Mouse (Mus musculus): ENCODE results near the gene Snu13. TPM values are rescaled to one million over a fixed set of nuclear protein-coding genes. Genes with fewer than 3 reads are reported as not detected.

Snu13 gene
- 176 and 193 TPM in 2 replicates for polyA plus RNA-seq (2011; ENCODE audit: insufficient read length, low read depth, missing spikeins)

GRCm38 (mm10) chr15:82047080-82047883 is at the start of gene Snu13:
Snu13 (minus strand) TSS chr15:82047598.
- Histone ChIP-seq H3K27ac (ENCODE audit: insufficient read depth, low read length) (0 out of 2 replicates have a peak within 1 kb of the TSS, but pooled peaks have one; percentile 41), H3K4me1 (ENCODE audit: control insufficient read depth, insufficient read depth, low read length) (peaks cover 4% of the 10 kb centered on the region; the same call in 1 of the 2 replicates), H3K4me3 (ENCODE audit: insufficient read depth, low read length) (peak within 1 kb of the TSS; percentile 99)
- TF ChIP-seq CTCF (IDR thresholded peaks at IDR 0.05; ENCODE audit: borderline replicate concordance, insufficient read depth, low read length) (no peak), POLR2A (IDR thresholded peaks at IDR 0.05; ENCODE audit: low read depth, low read length) (peak; percentile 85)

- TF ChIP-seq POLR2A (IDR thresholded peaks at IDR 0.05; ENCODE audit: low read depth, low read length) (no peak), CTCF (IDR thresholded peaks at IDR 0.05; ENCODE audit: borderline replicate concordance, insufficient read depth, low read length) (no peak)
- no peak overlapping the region for H3K4me3 ChIP-seq (ENCODE audit: insufficient read depth, low read length)
These were observed 43.7 kb upstream of the Snu13 start for GRCm38 (mm10) chr15:82091061-82091460.

GRCm38 (mm10) chr15:82087266-82087665 is 39.9 kb upstream of the Snu13 start:
- TF ChIP-seq CTCF (IDR thresholded peaks at IDR 0.05; ENCODE audit: borderline replicate concordance, insufficient read depth, low read length), result no peak
- no peak for TF ChIP-seq POLR2A (IDR thresholded peaks at IDR 0.05; ENCODE audit: low read depth, low read length)
- Histone ChIP-seq H3K4me1 (ENCODE audit: control insufficient read depth, insufficient read depth, low read length) (no peaks in the 10 kb centered on the region), H3K27ac (ENCODE audit: insufficient read depth, low read length) (no peak overlapping the region), H3K4me3 (ENCODE audit: insufficient read depth, low read length) (no peak overlapping the region)

More at GRCm38 (mm10) chr15:82091061-82091460, 43.7 kb upstream of the Snu13 start:
- no peak overlapping the region for H3K27ac ChIP-seq (ENCODE audit: insufficient read depth, low read length)
- H3K4me1 ChIP-seq (ENCODE audit: control insufficient read depth, insufficient read depth, low read length), result no peaks in the 10 kb centered on the region

GRCm38 (mm10) chr15:82086131-82086530 is 38.7 kb upstream of the Snu13 start:
- no peak overlapping the region for H3K4me3 ChIP-seq (ENCODE audit: insufficient read depth, low read length)

GRCm38 (mm10) chr15:82085606-82086005 is 38.2 kb upstream of the Snu13 start:
- Histone ChIP-seq H3K27ac (ENCODE audit: insufficient read depth, low read length) (no peak overlapping the region), H3K4me3 (ENCODE audit: insufficient read depth, low read length) (no peak overlapping the region), H3K4me1 (ENCODE audit: control insufficient read depth, insufficient read depth, low read length) (no peaks in the 10 kb centered on the region)
- no peak for TF ChIP-seq POLR2A (IDR thresholded peaks at IDR 0.05; ENCODE audit: low read depth, low read length)
- no peak for TF ChIP-seq CTCF (IDR thresholded peaks at IDR 0.05; ENCODE audit: borderline replicate concordance, insufficient read depth, low read length)

More at GRCm38 (mm10) chr15:82086131-82086530, 38.7 kb upstream of the Snu13 start:
- no peak overlapping the region for H3K27ac ChIP-seq (ENCODE audit: insufficient read depth, low read length)
- no peaks in the 10 kb centered on the region for H3K4me1 ChIP-seq (ENCODE audit: control insufficient read depth, insufficient read depth, low read length)
- TF ChIP-seq POLR2A (IDR thresholded peaks at IDR 0.05; ENCODE audit: low read depth, low read length) (no peak), CTCF (IDR thresholded peaks at IDR 0.05; ENCODE audit: borderline replicate concordance, insufficient read depth, low read length) (no peak)

GRCm38 (mm10) chr15:82081161-82081560 is 33.8 kb upstream of the Snu13 start:
- no peak overlapping the region for H3K4me3 ChIP-seq (ENCODE audit: insufficient read depth, low read length)
- no peak overlapping the region for H3K27ac ChIP-seq (ENCODE audit: insufficient read depth, low read length)
- no peaks in the 10 kb centered on the region for H3K4me1 ChIP-seq (ENCODE audit: control insufficient read depth, insufficient read depth, low read length)
- TF ChIP-seq CTCF (IDR thresholded peaks at IDR 0.05; ENCODE audit: borderline replicate concordance, insufficient read depth, low read length), result peak; percentile 63; the same call in 1 of the 2 replicates
- TF ChIP-seq POLR2A (IDR thresholded peaks at IDR 0.05; ENCODE audit: low read depth, low read length), result no peak

- TF ChIP-seq CTCF (IDR thresholded peaks at IDR 0.05; ENCODE audit: borderline replicate concordance, insufficient read depth, low read length) (no peak), POLR2A (IDR thresholded peaks at IDR 0.05; ENCODE audit: low read depth, low read length) (no peak)
- Histone ChIP-seq H3K27ac (ENCODE audit: insufficient read depth, low read length) (no peak overlapping the region), H3K4me1 (ENCODE audit: control insufficient read depth, insufficient read depth, low read length) (no peaks in the 10 kb centered on the region), H3K4me3 (ENCODE audit: insufficient read depth, low read length) (no peak overlapping the region)
These were observed 32.5 kb upstream of the Snu13 start for GRCm38 (mm10) chr15:82079883-82080282.

GRCm38 (mm10) chr15:82073490-82073889 is 26.1 kb upstream of the Snu13 start:
- Histone ChIP-seq H3K4me1 (ENCODE audit: control insufficient read depth, insufficient read depth, low read length) (no peaks in the 10 kb centered on the region), H3K27ac (ENCODE audit: insufficient read depth, low read length) (no peak overlapping the region), H3K4me3 (ENCODE audit: insufficient read depth, low read length) (no peak overlapping the region)
- TF ChIP-seq CTCF (IDR thresholded peaks at IDR 0.05; ENCODE audit: borderline replicate concordance, insufficient read depth, low read length), result no peak

GRCm38 (mm10) chr15:82071816-82072469 is 24.5 kb upstream of the Snu13 start:
- TF ChIP-seq POLR2A (IDR thresholded peaks at IDR 0.05; ENCODE audit: low read depth, low read length) (no peak), CTCF (IDR thresholded peaks at IDR 0.05; ENCODE audit: borderline replicate concordance, insufficient read depth, low read length) (no peak)
- no peak overlapping the region for H3K4me3 ChIP-seq (ENCODE audit: insufficient read depth, low read length)
- no peaks in the 10 kb centered on the region for H3K4me1 ChIP-seq (ENCODE audit: control insufficient read depth, insufficient read depth, low read length)
- H3K27ac ChIP-seq (ENCODE audit: insufficient read depth, low read length), result no peak overlapping the region

- Histone ChIP-seq H3K4me1 (ENCODE audit: control insufficient read depth, insufficient read depth, low read length) (no peaks in the 10 kb centered on the region), H3K27ac (ENCODE audit: insufficient read depth, low read length) (no peak within 1 kb of the TSS), H3K4me3 (ENCODE audit: insufficient read depth, low read length) (no peak within 1 kb of the TSS)
- TF ChIP-seq CTCF (IDR thresholded peaks at IDR 0.05; ENCODE audit: borderline replicate concordance, insufficient read depth, low read length), result no peak
- no peak for TF ChIP-seq POLR2A (IDR thresholded peaks at IDR 0.05; ENCODE audit: low read depth, low read length)
These were observed 22.5 kb upstream of the Snu13 start, which contains the start of gene Mei1 for GRCm38 (mm10) chr15:82069898-82070297. Mei1 (plus strand) TSS chr15:82069996.

Measured in embryonic fibroblast, embryonic 13.5 days (primary cell).